Mouse (Mus musculus) ES-E14 (cell line): ENCODE data around the gene Fam19a5.

ENCODE experiments used
- CHD2 ChIP-seq: IDR thresholded peaks from 2 replicates; pipeline ENCODE4 v1.6.1; 2014; ENCODE audit warnings: mild to moderate bottlenecking, low read depth, low read length, inconsistent platforms
- MAFK ChIP-seq: IDR thresholded peaks from 2 replicates; pipeline ENCODE4 v1.6.1; 2014; ENCODE audit warnings: mild to moderate bottlenecking, low read depth, low read length, inconsistent platforms; ENCODE audit not compliant: insufficient read depth
- ZC3H11A ChIP-seq: IDR thresholded peaks from 2 replicates; pipeline ENCODE4 v1.6.1; 2012; ENCODE audit warnings: low read depth, mild to moderate bottlenecking, inconsistent platforms, low read length, borderline replicate concordance

GRCm38 (mm10) chr15:87564331-87564730 lies 20.2 kb downstream of the Fam19a5 start:
- TF ChIP-seq ZC3H11A (no peak), CHD2 (no peak), MAFK (no peak)
